Mouse (Mus musculus): ENCODE data around the gene Apol8. TPM values are rescaled to one million over a fixed set of nuclear protein-coding genes. Genes with fewer than 3 reads are reported as not detected.

Apol8 gene
- polyA plus RNA-seq, 2 experiments: 12.7 to 43.9 TPM

- Histone ChIP-seq H3K9ac (replicated peaks) (no peak overlapping the region), H3K4me1 (replicated peaks; ENCODE audit: control insufficient read depth in 2 of 2, insufficient read depth in 2 of 2, low read length in 1 of 2) (peaks cover 0 to 2% of the 10 kb centered on the region in 2 experiments; a peak in 3 of 4 replicates), H3K4me2 (ENCODE audit: low read depth) (no peak overlapping the region), H3K9me3 (ENCODE audit: control insufficient read depth, low read length) (no peaks in the 10 kb centered on the region), H3K4me3 (ENCODE audit: insufficient read depth in 1 of 2, low read depth in 2 of 2, low read length in 2 of 2) (no peak overlapping the region), H3K27ac (no peak overlapping the region), H3K27me3 (ENCODE audit: control insufficient read depth, insufficient read depth, low read length) (no peaks in the 10 kb centered on the region), H3K36me3 (replicated peaks; ENCODE audit: control insufficient read depth, insufficient read depth, low read depth) (peaks cover 59% of the 10 kb centered on the region)
- TF ChIP-seq CTCF (IDR thresholded peaks at IDR 0.05; ENCODE audit: low read depth): peak; percentile 90
- no peak for TF ChIP-seq EP300 (IDR thresholded peaks at IDR 0.05; ENCODE audit: low read depth)
- WGBS (ENCODE audit: insufficient replicate concordance): 79% methylated on average over 22 of the region's 22 CpGs
- DNase-seq (ENCODE audit: low read depth in 3 of 3, low spot score in 3 of 3): no peak
- no peak for ATAC-seq (ENCODE audit: insufficient read depth)
Measured at GRCm38 (mm10) chr15:77761561-77762380, 5.0 kb upstream of the Apol8 start.

GRCm38 (mm10) chr15:77761083-77761482 is 4.3 kb upstream of the Apol8 start:
- TF ChIP-seq EP300 (IDR thresholded peaks at IDR 0.05; ENCODE audit: low read depth) (no peak), CTCF (IDR thresholded peaks at IDR 0.05; ENCODE audit: low read depth) (no peak)
- Histone ChIP-seq H3K27ac (no peak overlapping the region), H3K9ac (replicated peaks) (no peak overlapping the region), H3K4me2 (ENCODE audit: low read depth) (no peak overlapping the region), H3K27me3 (ENCODE audit: control insufficient read depth, insufficient read depth, low read length) (no peaks in the 10 kb centered on the region), H3K36me3 (replicated peaks; ENCODE audit: control insufficient read depth, insufficient read depth, low read depth) (peaks cover 53% of the 10 kb centered on the region), H3K4me3 (ENCODE audit: insufficient read depth in 1 of 2, low read depth in 2 of 2, low read length in 2 of 2) (no peak overlapping the region), H3K4me1 (replicated peaks; ENCODE audit: control insufficient read depth in 2 of 2, insufficient read depth in 2 of 2, low read length in 1 of 2) (peaks cover 7 to 9% of the 10 kb centered on the region in 2 experiments), H3K9me3 (ENCODE audit: control insufficient read depth, low read length) (no peaks in the 10 kb centered on the region)
- 91% methylated on average over 7 of the region's 7 CpGs for WGBS (ENCODE audit: insufficient replicate concordance)
- DNase-seq (ENCODE audit: low read depth in 3 of 3, low spot score in 3 of 3) (no peak), ATAC-seq (ENCODE audit: insufficient read depth) (no peak)

GRCm38 (mm10) chr15:77760037-77760436 is 3.2 kb upstream of the Apol8 start:
- no peak overlapping the region for H3K4me2 ChIP-seq (ENCODE audit: low read depth)
- H3K4me1 ChIP-seq (replicated peaks; ENCODE audit: control insufficient read depth in 2 of 2, insufficient read depth in 2 of 2, low read length in 1 of 2): peaks cover 14 to 16% of the 10 kb centered on the region in 2 experiments
- H3K4me3 ChIP-seq (ENCODE audit: insufficient read depth in 1 of 2, low read depth in 2 of 2, low read length in 2 of 2): no peak overlapping the region
- H3K9me3 ChIP-seq (ENCODE audit: control insufficient read depth, low read length): no peaks in the 10 kb centered on the region
- peaks cover 44% of the 10 kb centered on the region for H3K36me3 ChIP-seq (replicated peaks; ENCODE audit: control insufficient read depth, insufficient read depth, low read depth)
- DNase-seq (ENCODE audit: low read depth in 3 of 3, low spot score in 3 of 3) (no peak), ATAC-seq (ENCODE audit: insufficient read depth) (no peak)
- 86% methylated on average over 15 of the region's 16 CpGs for WGBS (ENCODE audit: insufficient replicate concordance)
- H3K27me3 ChIP-seq (ENCODE audit: control insufficient read depth, insufficient read depth, low read length): no peaks in the 10 kb centered on the region
- TF ChIP-seq EP300 (IDR thresholded peaks at IDR 0.05; ENCODE audit: low read depth) (no peak), CTCF (IDR thresholded peaks at IDR 0.05; ENCODE audit: low read depth) (no peak)
- no peak overlapping the region for H3K9ac ChIP-seq (replicated peaks)
- H3K27ac ChIP-seq: no peak overlapping the region

GRCm38 (mm10) chr15:77757586-77758226 is 903 bp upstream of the Apol8 start:
- no peak for ATAC-seq (ENCODE audit: insufficient read depth)
- Histone ChIP-seq H3K4me3 (ENCODE audit: insufficient read depth in 1 of 2, low read depth in 2 of 2, low read length in 2 of 2) (no peak overlapping the region), H3K36me3 (replicated peaks; ENCODE audit: control insufficient read depth, insufficient read depth, low read depth) (peaks cover 27% of the 10 kb centered on the region), H3K9ac (replicated peaks) (no peak overlapping the region), H3K27me3 (ENCODE audit: control insufficient read depth, insufficient read depth, low read length) (no peaks in the 10 kb centered on the region), H3K4me1 (replicated peaks; ENCODE audit: control insufficient read depth in 2 of 2, insufficient read depth in 2 of 2, low read length in 1 of 2) (peaks cover 17 to 24% of the 10 kb centered on the region in 2 experiments), H3K27ac (no peak overlapping the region), H3K4me2 (ENCODE audit: low read depth) (no peak overlapping the region), H3K9me3 (ENCODE audit: control insufficient read depth, low read length) (no peaks in the 10 kb centered on the region)
- peak; percentile 65 for TF ChIP-seq CTCF (IDR thresholded peaks at IDR 0.05; ENCODE audit: low read depth)
- no peak for TF ChIP-seq EP300 (IDR thresholded peaks at IDR 0.05; ENCODE audit: low read depth)
- no peak for DNase-seq (ENCODE audit: low read depth in 3 of 3, low spot score in 3 of 3)
- WGBS (ENCODE audit: insufficient replicate concordance): 68% methylated on average over 4 of the region's 4 CpGs

- H3K9me3 ChIP-seq (ENCODE audit: control insufficient read depth, low read length): no peaks in the 10 kb centered on the region
- H3K4me3 ChIP-seq (ENCODE audit: insufficient read depth in 1 of 2, low read depth in 2 of 2, low read length in 2 of 2): peak overlapping the region; percentile 49 to 80
- peaks cover 27% of the 10 kb centered on the region for H3K36me3 ChIP-seq (replicated peaks; ENCODE audit: control insufficient read depth, insufficient read depth, low read depth)
- peak overlapping the region; percentile 82 for H3K4me2 ChIP-seq (ENCODE audit: low read depth)
- peaks cover 21 to 33% of the 10 kb centered on the region in 2 experiments for H3K4me1 ChIP-seq (replicated peaks; ENCODE audit: control insufficient read depth in 2 of 2, insufficient read depth in 2 of 2, low read length in 1 of 2)
- ATAC-seq (ENCODE audit: insufficient read depth): no peak
- WGBS (ENCODE audit: insufficient replicate concordance): 55% methylated on average over 2 of the region's 2 CpGs
- DNase-seq (ENCODE audit: low read depth in 3 of 3, low spot score in 3 of 3): no peak
- no peaks in the 10 kb centered on the region for H3K27me3 ChIP-seq (ENCODE audit: control insufficient read depth, insufficient read depth, low read length)
- TF ChIP-seq EP300 (IDR thresholded peaks at IDR 0.05; ENCODE audit: low read depth) (no peak), CTCF (IDR thresholded peaks at IDR 0.05; ENCODE audit: low read depth) (no peak)
- peak overlapping the region; percentile 72 for H3K9ac ChIP-seq (replicated peaks)
- H3K27ac ChIP-seq: peak overlapping the region; percentile 87
Measured at GRCm38 (mm10) chr15:77756081-77756480, 722 bp downstream of the Apol8 start.
